25 mouse cellular contexts compared by ENCODE assay signal in the genomic region with DNA sequence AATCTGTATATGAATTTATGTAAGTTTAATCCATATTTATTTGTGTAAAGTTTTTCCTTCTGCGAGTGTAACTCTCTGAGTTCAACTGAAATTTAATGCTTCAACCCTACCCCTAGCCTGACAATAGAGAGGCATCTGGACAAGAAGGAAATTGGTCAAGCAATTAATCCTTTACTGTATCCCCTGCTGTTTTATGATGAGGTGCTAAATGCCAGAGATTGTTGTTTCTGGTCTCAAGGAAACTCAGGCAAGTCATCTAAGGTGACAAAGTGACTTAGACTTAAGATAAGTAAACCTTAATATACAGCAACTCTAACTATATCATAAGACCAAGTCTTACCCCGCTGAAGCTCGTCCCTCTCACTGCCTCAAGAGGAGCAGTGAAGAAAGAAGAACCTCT. TPM values are rescaled to one million over a fixed set of nuclear protein-coding genes. Genes with fewer than 3 reads are reported as not detected.
DNase-seq lines count a peak whose midpoint lies in the region; ATAC-seq and TF ChIP-seq lines count a peak whose summit lies in the region.
"Had no signal": no experiment of that assay in that cellular context is flagged by ENCODE, and none has a peak within 500 bp of the region (broad histone marks: within the 10 kb centered on the region; RNA-seq: fewer than 3 reads in every experiment).

No protein-coding gene starts in this region.

- no peak for ATAC-seq in limb, embryonic 14.5 days (ENCODE audit: low FRiP score, low read depth)
- no peak for ATAC-seq in forebrain, embryonic 16.5 days
- ATAC-seq: forebrain, embryonic 14.5 days; intestine, postnatal 0 days had no signal

- H3K36me3 ChIP-seq in limb, embryonic 14.5 days (ENCODE audit: control insufficient read depth, insufficient read depth, low read length) = no peaks in the 10 kb centered on the region
- H3K36me3 ChIP-seq in limb, embryonic 10.5 days = no peaks in the 10 kb centered on the region
- no peaks in the 10 kb centered on the region for H3K36me3 ChIP-seq in myocyte (ENCODE audit: control insufficient read depth, insufficient read depth)
- no peaks in the 10 kb centered on the region for H3K36me3 ChIP-seq in forebrain, embryonic 16.5 days (ENCODE audit: control insufficient read depth, insufficient read depth)
- H3K36me3 ChIP-seq: embryonic facial prominence, embryonic 12.5 days; embryonic facial prominence, embryonic 15.5 days; heart, embryonic 10.5 days; heart, embryonic 13.5 days; hindbrain, embryonic 15.5 days had no signal

- no peak overlapping the region for H3K4me2 ChIP-seq in limb, embryonic 14.5 days (replicated peaks; ENCODE audit: low read depth, low read length, severe bottlenecking)
- peak overlapping the region; percentile 14 for H3K4me2 ChIP-seq in myocyte (ENCODE audit: low read depth)
- no peak overlapping the region for H3K4me2 ChIP-seq in forebrain, embryonic 16.5 days (ENCODE audit: low read length)
- H3K4me2 ChIP-seq: embryonic facial prominence, embryonic 12.5 days; embryonic facial prominence, embryonic 15.5 days; heart, embryonic 13.5 days; hindbrain, embryonic 15.5 days had no signal

- no peak overlapping the region for H3ac ChIP-seq in myocyte (ENCODE audit: control insufficient read depth, insufficient read length)

- H3K79me2 ChIP-seq in myocyte (ENCODE audit: control insufficient read depth, insufficient read depth) = no peaks in the 10 kb centered on the region

- no peak overlapping the region for H3K27ac ChIP-seq in limb, embryonic 14.5 days (replicated peaks; ENCODE audit: low read depth, low read length)
- no peak overlapping the region for H3K27ac ChIP-seq in limb, embryonic 10.5 days
- H3K27ac ChIP-seq in forebrain, embryonic 16.5 days (ENCODE audit: low read length) = no peak overlapping the region
- H3K27ac ChIP-seq: embryonic facial prominence, embryonic 12.5 days; embryonic facial prominence, embryonic 15.5 days; heart, adult 2 months; heart, embryonic 10.5 days; heart, embryonic 13.5 days; hindbrain, embryonic 15.5 days had no signal

- TF ChIP-seq POLR2A in limb, embryonic 14.5 days (IDR thresholded peaks at IDR 0.05; ENCODE audit: borderline replicate concordance, extremely low read depth, insufficient read depth, insufficient read length) = no peak
- TF ChIP-seq POLR2A in myocyte (IDR thresholded peaks at IDR 0.05; ENCODE audit: insufficient read length, low read depth) = no peak

- DNase-seq in limb, embryonic 14.5 days (ENCODE audit: low spot score) = no peak
- no peak for DNase-seq in limb, embryonic 10.5 days (ENCODE audit: low spot score)
- peak; percentile 30 for DNase-seq in Muller cell, postnatal 12 days (ENCODE audit: inconsistent ontology term)
- DNase-seq in forelimb bud, embryonic 11.5 days (ENCODE audit: low read depth, low spot score) = peak; percentile 51
- no peak for DNase-seq in right cerebral cortex, postnatal 4 days
- no peak for DNase-seq in adrenal gland, adult 18-20 months (ENCODE audit: low spot score in 2 of 2)
- DNase-seq: adrenal gland, adult 2 months; adrenal gland, postnatal 25 days; cerebellum, adult 18-20 months; cerebellum, adult 9-10 months; cerebellum, postnatal 14 days; gastrocnemius, postnatal 10 days; gastrocnemius, postnatal 36 days; heart, adult 2 months; heart, postnatal 14 days; heart, postnatal 4 days had no signal

- H3K4me1 ChIP-seq in limb, embryonic 14.5 days (ENCODE audit: control insufficient read depth, insufficient read depth, low read length) = no peaks in the 10 kb centered on the region
- no peaks in the 10 kb centered on the region for H3K4me1 ChIP-seq in limb, embryonic 10.5 days
- no peaks in the 10 kb centered on the region for H3K4me1 ChIP-seq in forebrain, embryonic 16.5 days (replicated peaks; ENCODE audit: control insufficient read depth, insufficient read depth, low read length)
- H3K4me1 ChIP-seq: embryonic facial prominence, embryonic 12.5 days; embryonic facial prominence, embryonic 15.5 days; heart, embryonic 10.5 days; hindbrain, embryonic 15.5 days had no signal

- peak overlapping the region; percentile 16; the same call in 1 of the 2 replicates for H3K9ac ChIP-seq in limb, embryonic 14.5 days (ENCODE audit: low read depth, low read length, severe bottlenecking)
- no peak overlapping the region for H3K9ac ChIP-seq in forebrain, embryonic 16.5 days (replicated peaks; ENCODE audit: low read depth, low read length)
- H3K9ac ChIP-seq: embryonic facial prominence, embryonic 12.5 days; embryonic facial prominence, embryonic 15.5 days; heart, embryonic 13.5 days; hindbrain, embryonic 15.5 days had no signal

- no peaks in the 10 kb centered on the region for H3K27me3 ChIP-seq in limb, embryonic 14.5 days (ENCODE audit: control insufficient read depth, insufficient read depth, low read length)
- H3K27me3 ChIP-seq in limb, embryonic 10.5 days (ENCODE audit: low read depth, poor library complexity, severe bottlenecking) = no peaks in the 10 kb centered on the region
- H3K27me3 ChIP-seq in myocyte (ENCODE audit: control insufficient read depth, insufficient read depth, insufficient read length) = peaks cover 4% of the 10 kb centered on the region
- no peaks in the 10 kb centered on the region for H3K27me3 ChIP-seq in forebrain, embryonic 16.5 days (replicated peaks; ENCODE audit: control insufficient read depth, insufficient read depth, low read length)
- H3K27me3 ChIP-seq: embryonic facial prominence, embryonic 12.5 days; embryonic facial prominence, embryonic 15.5 days; heart, embryonic 13.5 days; hindbrain, embryonic 15.5 days had no signal

- H3K9me3 ChIP-seq in limb, embryonic 14.5 days (ENCODE audit: control insufficient read depth, low read length) = no peaks in the 10 kb centered on the region
- no peaks in the 10 kb centered on the region for H3K9me3 ChIP-seq in limb, embryonic 10.5 days (replicated peaks)
- no peaks in the 10 kb centered on the region for H3K9me3 ChIP-seq in forebrain, embryonic 16.5 days (ENCODE audit: control insufficient read depth, low read length)
- H3K9me3 ChIP-seq: embryonic facial prominence, embryonic 12.5 days; embryonic facial prominence, embryonic 15.5 days; heart, embryonic 10.5 days; heart, embryonic 13.5 days; hindbrain, embryonic 15.5 days had no signal

- 51% methylated on average over 3 of the region's 3 CpGs for WGBS in limb, embryonic 14.5 days
- WGBS in limb, embryonic 10.5 days = 69% methylated on average over 3 of the region's 3 CpGs
- 63% methylated on average over 3 of the region's 3 CpGs for WGBS in forebrain, embryonic 16.5 days

- no peak overlapping the region for H3K4me3 ChIP-seq in limb, embryonic 14.5 days (replicated peaks; ENCODE audit: low read length)
- H3K4me3 ChIP-seq in limb, embryonic 10.5 days = no peak overlapping the region
- H3K4me3 ChIP-seq in myocyte = no peak overlapping the region
- H3K4me3 ChIP-seq in forebrain, embryonic 16.5 days (replicated peaks; ENCODE audit: low read length) = no peak overlapping the region
- H3K4me3 ChIP-seq: embryonic facial prominence, embryonic 12.5 days; embryonic facial prominence, embryonic 15.5 days; heart, adult 2 months; heart, embryonic 10.5 days; heart, embryonic 13.5 days; hindbrain, embryonic 15.5 days had no signal

TF ChIP-seq in myocyte, 11 proteins besides CTCF, POLR2A, EP300 and RAD21:
- TF ChIP-seq USF1 (IDR thresholded peaks at IDR 0.05; ENCODE audit: low read depth) (no peak), SRF (IDR thresholded peaks at IDR 0.05; ENCODE audit: control insufficient read depth, insufficient read length, low read depth) (no peak), CEBPB (IDR thresholded peaks at IDR 0.05; ENCODE audit: insufficient read depth, poor library complexity, severe bottlenecking) (no peak), REST (IDR thresholded peaks at IDR 0.05; ENCODE audit: insufficient read depth, insufficient read length) (no peak), TCF12 (IDR thresholded peaks at IDR 0.05; ENCODE audit: insufficient read depth, poor library complexity, severe bottlenecking) (no peak), TCF3 (IDR thresholded peaks at IDR 0.05; ENCODE audit: insufficient read length, low read depth) (no peak), E2F4 (IDR thresholded peaks at IDR 0.05; ENCODE audit: insufficient read depth) (no peak), POLR2AphosphoS2 (IDR thresholded peaks at IDR 0.05; ENCODE audit: insufficient read length, low read depth) (no peak)

RNA-seq across cellular contexts. Expression of gene Zfp958, which starts 31.0 kb away (rescaled TPM):
- 3.2 and 5.4 TPM in 2 replicates for polyA plus RNA-seq in limb, embryonic 14.5 days (2012; rRNA removed)
- 13.4 TPM in 2 replicates for polyA plus RNA-seq in limb, embryonic 14.5 days (2014; fragmentation: Nextera tagmentation; extraction: Ambion mirVana)
- polyA plus RNA-seq in limb, embryonic 10.5 days (2016; fragmentation: Nextera tagmentation; extraction: Ambion mirVana) = 12.0 and 14.2 TPM in 2 replicates
- 2.8 TPM for polyA plus RNA-seq in myocyte (2012; fragmentation: generic; extraction: Trizol)
- polyA plus RNA-seq in forebrain, embryonic 16.5 days (2015; fragmentation: Nextera tagmentation; extraction: Ambion mirVana) = 19.3 and 24.4 TPM in 2 replicates
- total RNA-seq in adrenal gland, adult 18-20 months (2021) = 10 to 100 TPM; 12.7 to 18.9 TPM

Comparison
In these comparisons a context has a peak if more than half of its experiments do, and no peak if none do; other contexts are left out.
1. DNase-seq: peak in Muller cell, postnatal 12 days (single experiment) and forelimb bud, embryonic 11.5 days (single experiment); none in limb, embryonic 14.5 days (single experiment), limb, embryonic 10.5 days (single experiment), right cerebral cortex, postnatal 4 days (single experiment) and adrenal gland, adult 18-20 months (0 of 2).